Mouse (Mus musculus): ENCODE results near the gene Ifngr2.
A peak's percentile ranks its signal among the peaks of the same experiment; 100 is the strongest.

The Ifngr2 gene

DNA sequence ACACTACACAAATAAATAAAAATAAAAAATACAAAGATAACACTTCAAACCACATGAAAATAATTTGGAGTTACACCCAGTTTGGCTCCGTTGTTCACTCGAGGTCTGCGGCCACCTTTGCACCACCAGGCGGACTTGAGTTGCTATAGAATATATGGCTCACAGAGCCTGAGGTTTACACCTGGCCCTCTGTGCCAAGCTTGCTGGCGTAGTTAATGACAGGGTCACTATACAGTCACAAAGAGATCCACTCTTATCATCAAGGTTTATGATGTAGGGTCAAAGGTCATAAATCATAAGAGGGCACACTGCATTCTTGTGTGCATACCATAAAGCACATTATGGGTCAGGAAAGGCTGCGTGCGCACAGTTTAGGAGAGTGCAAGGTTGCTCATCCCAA lies 19.1 kb downstream of the Ifngr2 start:
- DNase-seq (ENCODE audit: low read depth), result no peak

DNA sequence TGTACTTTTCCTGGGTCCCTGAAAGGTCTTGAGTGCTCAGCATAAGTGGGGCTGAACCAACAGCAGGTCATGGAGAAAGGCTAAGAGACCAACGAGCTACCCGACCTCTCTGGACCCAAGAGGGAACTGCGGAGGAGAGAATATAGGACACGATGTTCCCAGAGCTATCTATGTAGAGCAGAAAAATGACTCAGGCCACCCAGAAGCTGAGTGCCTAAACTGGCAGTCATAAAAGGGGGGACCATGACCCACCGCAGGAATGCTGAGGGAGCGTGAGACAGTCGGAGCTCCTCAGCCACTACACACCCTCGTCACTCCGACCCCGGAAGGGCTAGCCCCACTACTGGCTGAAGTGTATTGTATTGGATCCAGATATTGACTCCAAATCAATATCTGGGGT lies 22.1 kb downstream of the Ifngr2 start:
- DNase-seq (ENCODE audit: low read depth), result no peak

DNA sequence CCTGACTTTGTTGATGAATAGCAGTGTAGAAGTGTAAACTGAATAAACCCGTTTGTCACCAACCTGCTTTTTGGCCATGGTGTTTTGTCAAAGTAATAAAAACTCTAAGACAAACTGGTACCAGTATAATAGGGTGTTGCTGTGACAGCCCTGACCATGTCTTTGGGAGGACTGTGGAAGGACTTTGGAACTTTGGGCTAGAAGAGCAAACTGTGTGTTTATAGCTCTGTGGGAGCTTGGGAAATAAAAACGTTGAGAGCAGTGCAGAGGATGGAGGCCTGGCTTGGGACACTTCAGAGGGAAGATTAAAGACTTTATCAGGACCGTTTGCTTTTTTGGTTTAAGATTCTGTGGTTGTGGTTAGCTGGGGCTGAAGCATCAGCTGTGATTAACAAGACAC lies 24.2 kb downstream of the Ifngr2 start:
- no peak for DNase-seq (ENCODE audit: low read depth)

DNA sequence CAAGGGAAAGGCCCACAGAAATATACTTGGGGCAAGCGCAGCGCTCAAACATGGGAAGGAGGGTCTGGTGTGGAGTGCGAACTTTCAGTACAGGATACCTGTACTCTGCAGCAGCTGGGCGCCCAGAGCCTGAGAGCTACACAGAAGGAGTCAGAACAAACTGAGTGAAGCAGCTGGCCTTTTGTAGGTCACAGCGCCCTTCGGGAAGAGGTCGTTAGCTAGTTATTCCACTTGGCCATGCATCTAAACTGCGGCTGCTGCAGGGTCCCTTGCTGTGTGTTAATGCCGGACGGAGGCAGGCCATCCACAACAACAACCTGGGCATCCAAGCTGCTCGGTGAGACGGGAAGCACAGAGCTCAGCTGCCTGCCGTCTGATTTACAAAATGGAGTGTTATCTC lies 28.3 kb downstream of the Ifngr2 start:
- DNase-seq (ENCODE audit: low read depth), result no peak

DNA sequence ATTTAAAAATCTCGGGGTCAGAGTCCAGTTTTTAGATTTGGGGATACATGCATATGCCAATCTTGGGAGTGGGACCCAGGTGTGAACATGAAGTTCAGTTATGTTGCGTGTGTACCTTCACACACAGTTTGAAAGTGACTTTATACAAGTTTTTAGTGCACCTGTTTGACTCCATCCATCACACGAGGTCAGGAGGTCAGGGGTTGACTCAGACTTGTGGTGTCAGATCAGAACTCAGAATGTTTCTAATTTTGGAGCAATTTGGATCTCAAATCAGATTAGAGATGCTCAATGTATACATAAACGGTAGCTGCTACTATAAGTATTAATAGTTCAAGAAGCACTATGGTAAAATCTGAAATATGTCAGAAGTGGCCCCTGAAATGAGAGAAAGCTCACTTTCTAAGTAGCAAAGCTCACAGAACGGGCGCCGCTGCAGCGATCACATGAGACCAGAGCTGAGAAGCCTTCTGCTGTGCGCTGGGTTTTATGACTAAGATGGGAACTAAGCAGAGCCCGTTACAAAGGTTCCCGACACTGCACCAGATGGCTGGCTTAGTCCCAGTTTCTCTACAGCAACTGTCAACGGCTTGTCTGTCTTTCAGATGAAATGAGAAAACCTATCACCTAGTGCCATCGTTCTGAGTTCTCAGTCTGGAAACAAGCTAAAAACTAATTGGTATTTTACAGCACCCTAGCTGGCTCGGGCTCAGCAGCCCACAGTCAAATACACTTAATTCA lies 32.3 kb downstream of the Ifngr2 start:
- DNase-seq (ENCODE audit: low read depth), result no peak

DNA sequence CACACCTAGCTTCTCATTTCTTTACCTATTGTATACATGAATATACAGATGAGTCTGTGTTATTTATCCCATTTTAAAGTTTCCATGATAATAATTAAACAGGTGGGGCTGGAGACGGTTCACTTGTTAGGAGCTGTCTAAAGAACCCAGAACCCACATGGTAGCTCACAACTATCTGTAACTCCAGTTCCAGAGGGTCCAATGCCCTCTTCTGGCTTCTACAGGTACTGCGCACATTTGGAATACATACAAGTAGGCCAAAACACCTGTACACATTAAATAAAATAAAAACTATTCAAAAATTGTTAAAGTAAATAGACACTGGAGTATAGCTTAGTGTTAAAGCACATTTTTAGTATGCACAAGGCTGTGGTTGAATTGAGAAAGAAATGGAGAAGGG lies 35.4 kb downstream of the Ifngr2 start:
- DNase-seq (ENCODE audit: low read depth), result no peak

DNA sequence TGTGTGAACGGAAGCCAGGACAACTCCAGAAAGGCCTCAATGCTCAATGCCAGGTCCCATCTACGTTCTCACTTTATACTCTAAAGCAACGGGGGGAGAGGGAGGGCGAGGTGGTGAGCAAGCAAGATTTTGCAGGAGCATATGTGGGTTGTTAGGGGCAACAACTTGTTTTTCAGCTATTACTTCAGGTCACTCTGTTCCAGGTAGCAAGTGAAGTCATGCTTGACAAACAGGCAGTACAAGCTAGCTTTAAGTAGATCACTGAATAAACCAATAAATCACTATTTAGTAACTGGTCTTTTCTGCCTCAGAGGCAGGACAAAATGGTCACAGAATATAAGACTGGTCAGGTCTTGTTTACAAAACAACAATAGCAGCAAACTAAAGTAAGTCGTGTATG lies 38.7 kb downstream of the Ifngr2 start:
- DNase-seq (ENCODE audit: low read depth), result no peak

DNA sequence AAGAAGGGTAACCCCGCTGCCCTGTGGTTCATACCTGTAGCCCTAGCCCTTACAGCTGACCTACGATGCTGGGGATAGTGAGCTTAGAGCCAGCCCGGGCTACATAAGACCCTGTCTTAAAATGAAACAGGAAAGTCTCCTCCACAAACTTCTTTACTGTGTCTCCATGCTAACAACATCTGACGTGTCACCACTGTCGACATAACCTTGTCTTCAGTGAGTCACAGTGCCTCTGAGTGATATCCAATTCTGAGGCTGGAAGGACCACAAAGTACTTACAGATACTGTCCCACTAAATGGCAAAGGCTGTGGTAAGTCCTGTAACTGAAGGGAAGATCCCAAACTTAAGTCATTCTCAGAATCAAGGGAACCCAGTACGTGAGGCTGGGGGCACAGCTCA lies 39.4 kb downstream of the Ifngr2 start:
- DNase-seq (ENCODE audit: low read depth), result no peak

DNA sequence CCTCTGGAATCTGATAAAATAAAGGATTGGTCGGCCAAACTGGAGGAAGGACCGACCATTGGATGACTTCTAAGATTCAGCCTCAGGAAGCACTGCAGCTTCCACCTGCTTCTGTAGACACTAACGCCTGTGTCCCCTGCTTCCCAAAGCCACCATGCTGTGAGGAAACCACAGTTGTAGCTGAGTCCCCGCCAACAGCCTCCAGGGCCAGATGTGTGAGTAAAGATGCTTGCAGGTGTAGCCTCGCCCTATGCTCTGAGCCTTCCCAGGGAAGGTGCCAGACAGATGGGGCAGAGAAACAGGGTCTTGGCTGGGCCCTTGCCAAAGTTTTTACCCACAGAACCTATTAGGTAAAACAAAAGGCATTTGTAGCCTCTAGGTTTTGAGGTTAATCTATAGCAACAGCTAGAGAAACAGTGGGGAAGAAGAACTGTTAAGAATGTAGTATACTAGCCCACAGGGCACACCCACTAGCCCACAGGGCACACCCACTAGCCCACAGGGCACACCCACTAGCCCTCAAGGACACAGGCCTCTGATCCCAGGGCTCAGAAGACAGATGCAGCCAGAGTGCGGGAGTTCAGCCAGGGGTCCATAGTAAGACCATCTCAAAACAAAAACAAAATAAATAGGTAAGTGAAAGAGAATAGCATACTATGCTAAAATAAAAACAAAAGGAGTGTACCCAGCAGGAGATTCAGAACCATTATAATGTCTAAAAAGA lies 41.0 kb downstream of the Ifngr2 start:
- no peak for DNase-seq (ENCODE audit: low read depth)

DNA sequence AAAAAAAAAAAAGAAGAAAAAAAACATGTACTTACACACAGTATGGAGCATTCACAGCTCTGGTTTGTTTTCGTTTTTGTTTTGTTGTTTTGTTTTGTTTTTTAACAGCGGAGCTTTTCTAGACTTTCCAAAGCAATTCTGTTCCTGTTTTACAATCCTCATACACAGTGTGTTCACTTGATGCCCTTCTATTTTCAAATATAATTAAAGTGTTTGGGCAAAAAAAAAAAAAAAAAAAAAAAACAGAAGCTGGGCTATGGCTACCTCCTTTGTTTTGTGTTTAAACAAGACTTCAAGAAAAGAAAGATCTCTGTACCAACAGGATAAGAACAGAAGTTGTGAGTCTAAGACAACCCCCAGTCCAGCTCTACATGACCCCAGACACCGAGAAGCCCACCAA lies 41.8 kb downstream of the Ifngr2 start:
- no peak for DNase-seq (ENCODE audit: low read depth)

DNA sequence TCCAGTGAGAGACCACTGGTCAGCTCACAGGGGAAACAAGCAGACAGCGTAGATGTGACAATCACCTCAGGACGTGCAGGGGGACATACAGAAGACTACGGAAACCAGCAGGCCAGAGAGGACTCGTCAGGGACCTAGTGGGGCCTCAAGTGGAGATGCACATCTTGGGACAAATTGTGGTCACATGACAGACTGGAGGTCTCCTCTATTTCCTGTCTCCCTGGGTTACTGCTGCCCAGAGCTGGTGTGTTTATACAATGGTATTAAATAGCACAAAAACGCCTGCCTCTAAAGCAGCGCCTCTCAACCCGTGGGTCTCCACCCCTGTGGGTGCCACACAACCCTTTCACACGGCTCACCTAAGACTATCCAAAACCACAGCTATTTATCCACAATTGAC lies 45.3 kb downstream of the Ifngr2 start:
- no peak for DNase-seq (ENCODE audit: low read depth)

DNA sequence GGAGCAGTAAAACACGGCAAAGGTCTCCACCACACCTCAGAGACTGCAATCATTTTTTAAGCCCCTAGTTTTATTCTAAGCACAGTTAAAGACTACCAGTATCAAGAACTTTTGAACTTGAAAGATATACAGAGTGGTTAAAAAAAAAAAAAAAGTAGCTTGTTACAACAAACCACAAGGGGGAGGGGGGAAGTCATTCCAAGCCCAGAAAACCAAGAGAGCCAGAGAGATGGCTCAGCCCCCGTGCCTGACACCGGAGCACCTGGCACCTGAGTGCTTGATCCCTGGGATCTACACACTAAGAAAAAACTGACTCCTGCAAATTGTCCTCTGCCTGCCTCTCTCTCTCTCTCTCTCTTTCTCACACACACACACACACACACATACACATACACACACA lies 46.4 kb downstream of the Ifngr2 start:
- DNase-seq (ENCODE audit: low read depth), result no peak

DNA sequence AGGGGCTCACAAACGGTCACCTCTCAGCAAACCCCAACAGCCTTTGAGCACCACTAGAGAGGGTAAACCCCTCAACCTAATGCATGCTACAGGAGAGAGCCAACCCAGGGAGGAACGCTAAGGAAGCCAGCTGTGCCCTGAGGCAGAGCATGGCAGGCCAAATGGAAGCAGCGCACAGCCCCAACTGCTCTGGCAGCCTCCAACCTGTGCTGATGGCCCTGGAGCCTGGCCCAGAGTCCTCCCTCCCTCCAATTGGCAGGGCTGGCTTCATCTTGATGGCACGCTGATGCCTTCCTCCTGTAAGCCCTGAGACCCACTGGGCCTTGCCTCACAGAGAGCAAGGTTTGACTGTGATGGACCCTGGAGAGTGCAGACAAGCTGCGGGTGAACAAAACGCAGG lies 48.2 kb downstream of the Ifngr2 start:
- DNase-seq (ENCODE audit: low read depth), result no peak

DNA sequence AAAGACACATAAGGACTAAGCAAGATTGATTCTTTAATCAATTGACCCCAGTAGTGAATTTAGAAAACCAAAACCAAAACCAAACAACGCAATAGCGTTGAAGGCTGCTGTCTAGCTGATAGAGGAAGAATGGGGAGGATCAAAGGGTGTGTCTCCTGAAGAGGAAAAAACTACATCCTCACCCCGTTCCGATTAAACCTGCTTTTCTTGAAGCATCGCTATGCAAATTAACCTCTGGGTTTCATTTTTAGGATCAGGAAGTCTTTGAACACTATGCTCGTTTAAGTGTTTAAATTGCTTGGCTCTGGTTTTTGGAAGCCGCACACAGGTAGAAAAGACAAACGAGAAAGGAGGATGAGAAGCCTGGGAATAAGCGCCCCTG lies 49.5 kb downstream of the Ifngr2 start:
- DNase-seq (ENCODE audit: low read depth), result no peak

DNA sequence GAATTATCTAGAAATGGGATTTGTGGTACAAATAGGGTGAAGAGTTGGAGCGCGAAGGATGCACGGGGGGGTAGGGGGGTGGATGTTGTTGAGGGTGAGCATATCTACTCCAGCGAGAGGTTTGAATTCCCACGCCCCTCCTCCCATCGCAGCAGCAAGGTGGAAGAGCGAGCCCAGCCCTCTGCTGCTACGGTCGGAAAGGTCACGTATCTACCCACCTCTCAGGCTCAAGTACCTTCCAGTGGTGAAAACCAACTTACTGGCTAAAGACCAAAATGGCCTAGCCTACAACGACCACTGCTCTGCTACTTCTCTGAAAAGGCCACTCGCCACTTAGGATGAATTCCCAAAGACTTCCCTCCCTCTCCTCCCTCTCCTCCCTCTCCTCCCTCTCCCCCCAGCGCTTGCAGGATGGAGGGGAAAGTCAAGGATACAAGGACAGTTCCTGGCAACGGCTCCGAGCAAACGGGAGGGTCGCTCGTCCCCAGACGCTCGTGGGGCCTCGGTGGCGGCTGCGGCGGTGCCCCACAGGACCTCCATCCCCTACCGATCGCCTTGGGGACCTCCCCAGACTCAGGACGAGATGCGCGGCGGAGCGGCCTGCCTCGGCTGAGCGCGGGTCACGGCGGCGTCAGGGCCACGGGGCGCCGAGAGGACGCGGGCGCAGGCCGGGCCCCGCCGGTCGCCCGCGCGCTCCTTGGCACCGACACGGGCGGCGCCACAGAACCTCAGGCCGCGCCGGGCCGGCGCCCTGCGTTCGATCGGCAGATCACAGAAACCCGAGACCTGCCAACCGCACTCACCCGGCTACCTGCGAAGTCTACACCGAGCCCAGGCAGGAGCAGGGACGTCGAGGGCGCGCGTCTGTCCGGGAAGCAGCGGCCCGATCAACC lies 50.2 kb downstream of the Ifngr2 start:
- DNase-seq (ENCODE audit: low read depth), result no peak

DNA sequence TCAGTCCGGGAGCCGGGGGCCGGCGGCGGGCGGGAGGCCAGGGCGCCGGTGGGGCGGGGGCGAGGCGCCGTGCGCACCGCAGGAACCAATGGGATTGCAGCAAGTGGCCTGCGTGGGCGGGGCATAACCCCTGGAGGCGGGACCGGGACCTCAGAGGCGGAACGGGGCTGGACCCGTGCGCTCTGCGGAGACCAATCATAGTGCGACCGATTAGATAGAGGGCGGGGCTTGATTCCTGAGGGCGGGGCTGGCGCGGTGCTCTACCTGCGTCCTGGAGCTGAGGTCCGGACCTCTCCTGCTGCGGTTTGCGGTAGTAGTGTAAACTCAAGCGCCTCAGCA lies 50.8 kb downstream of the Ifngr2 start, which contains the start of gene Tmem50b:
TSS of gene Tmem50b (minus strand) at position 129 of the 339 bp plus-strand sequence.
- peak; percentile 92 for DNase-seq (ENCODE audit: low read depth)

DNA sequence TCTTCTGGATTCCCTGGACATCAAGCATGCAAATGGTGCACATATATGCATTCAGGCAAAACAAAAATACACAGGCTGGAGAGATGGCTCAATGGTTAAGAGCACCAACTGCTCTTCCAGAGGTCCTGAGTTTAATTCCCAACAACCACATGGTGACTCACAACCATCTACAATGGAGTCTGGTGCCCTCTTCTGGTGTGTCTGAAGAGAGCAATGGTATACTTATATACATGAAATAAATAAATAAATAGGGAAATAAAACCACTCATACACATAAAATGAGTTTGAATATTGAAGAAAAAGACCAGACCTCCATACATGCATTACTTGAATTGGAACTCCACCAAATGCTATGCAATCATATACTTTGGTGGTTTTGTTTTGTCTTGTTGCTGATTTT lies 52.4 kb downstream of the Ifngr2 start:
- DNase-seq (ENCODE audit: low read depth), result no peak

DNA sequence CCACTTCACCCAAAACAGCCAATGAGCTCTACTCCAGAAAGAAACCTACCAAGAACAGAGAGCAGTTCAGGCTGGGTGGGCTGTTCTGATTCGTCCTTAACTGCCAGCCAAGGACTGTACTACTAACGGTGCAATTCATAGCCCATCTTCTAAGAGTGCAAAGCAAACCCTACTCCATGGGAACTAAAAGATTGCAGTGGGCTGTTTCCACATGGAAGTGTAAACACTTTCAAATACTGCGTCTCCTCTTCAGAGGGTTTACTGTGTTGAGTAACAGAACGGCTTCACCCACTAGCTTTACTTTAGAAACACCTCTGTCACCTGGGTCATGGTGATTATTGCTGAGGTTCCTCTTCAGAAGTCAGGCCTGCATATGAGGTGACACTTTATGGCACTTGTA lies 54.2 kb downstream of the Ifngr2 start:
- no peak for DNase-seq (ENCODE audit: low read depth)

DNA sequence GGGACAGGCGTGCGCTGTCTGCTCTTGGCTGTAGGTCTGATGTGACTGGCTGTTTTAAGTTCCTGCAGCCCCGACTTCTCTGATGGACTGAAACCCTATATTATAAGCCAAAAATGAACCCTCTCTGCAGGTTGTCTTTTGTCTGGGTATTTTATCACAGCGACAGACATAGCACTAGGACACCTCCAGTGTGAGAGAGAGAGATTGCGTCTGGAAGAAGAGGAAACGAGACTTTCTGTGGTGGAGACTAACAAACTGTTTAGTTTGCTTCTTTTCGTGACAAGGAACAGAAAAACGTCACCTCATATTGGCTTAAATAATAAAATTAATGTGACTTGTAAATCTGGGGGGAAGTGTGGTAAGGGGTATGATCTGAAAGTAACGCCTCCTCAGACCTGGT lies 54.8 kb downstream of the Ifngr2 start:
- no peak for DNase-seq (ENCODE audit: low read depth)

DNA sequence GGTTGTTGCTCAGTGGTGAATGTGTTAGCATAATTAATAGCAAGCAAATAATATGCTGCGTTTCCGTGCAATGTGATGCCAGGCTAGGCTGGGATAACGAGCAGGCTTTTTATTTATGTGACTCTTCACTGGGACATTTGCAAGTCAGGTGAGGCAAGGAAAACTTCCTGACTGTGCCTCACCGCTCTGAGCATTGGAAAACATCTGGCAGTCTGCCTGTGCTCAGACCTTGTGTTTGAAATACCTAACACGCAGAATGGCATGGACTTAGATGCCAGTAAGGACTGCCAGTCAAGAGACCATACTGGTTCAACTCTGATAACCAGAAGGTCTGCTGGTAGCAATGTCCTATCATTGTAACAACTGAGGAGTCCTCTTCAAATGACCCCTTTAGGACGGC lies 58.3 kb downstream of the Ifngr2 start:
- no peak for DNase-seq (ENCODE audit: low read depth)

DNA sequence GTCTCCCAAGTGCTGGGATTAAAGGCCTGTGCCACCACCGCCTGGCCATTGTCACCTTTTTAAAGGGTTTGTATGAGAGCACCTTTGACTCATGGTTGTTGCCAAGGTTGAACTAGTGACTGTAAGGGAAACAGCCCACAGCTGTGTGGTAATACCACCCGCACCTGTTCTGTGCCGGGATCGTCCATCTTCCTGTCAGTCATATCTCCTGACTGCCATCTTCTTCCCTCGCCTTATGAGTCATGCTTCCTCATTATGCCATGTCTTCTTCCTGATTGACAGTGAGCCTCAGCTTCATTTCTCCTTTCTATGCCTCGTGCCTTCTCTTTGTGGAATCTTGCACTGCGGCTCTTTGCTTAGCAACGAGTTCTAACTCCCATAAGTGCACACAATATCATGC lies 60.1 kb downstream of the Ifngr2 start:
- DNase-seq (ENCODE audit: low read depth), result no peak

DNA sequence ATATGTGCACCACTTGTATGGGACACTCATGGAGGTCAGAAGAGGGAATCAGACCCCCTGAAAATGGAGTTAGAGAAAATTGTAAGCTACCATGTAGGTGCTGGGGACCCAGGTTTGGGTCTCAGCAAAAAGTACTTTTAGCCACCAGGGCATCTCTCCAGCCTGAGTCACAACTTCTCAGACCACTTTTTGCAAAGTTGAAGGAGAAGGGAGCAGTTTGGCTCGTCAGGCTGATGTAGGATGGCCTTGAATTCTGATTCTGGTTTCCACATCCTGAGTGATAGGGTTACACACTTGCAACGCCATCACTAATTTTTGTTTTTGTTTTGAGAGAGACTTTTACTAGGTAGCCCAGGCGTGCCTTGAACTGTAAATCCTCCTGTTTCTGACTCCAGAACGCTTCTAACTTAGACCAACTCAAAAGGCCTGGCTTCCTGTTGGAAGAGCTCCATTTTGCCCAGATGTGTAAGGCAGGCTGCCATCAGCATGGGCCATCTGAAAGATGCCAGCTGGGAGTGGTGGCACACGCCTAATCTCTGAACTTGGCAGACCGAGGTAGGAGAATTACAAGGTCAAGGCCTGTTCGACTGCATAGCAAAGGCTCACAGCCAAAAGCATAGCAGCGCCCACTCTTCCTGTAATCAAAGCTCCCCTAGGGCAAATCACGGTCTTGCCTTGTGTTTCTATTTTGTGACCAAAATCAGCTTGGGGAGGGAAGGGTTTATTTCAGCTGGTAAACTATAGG lies 62.8 kb downstream of the Ifngr2 start:
- peak; percentile 64 for DNase-seq (ENCODE audit: low read depth)

Measured in fibroblast of lung, adult 2 months (primary cell).